Mouse (Mus musculus): ENCODE data around the gene Ccz1. TPM values are rescaled to one million over a fixed set of nuclear protein-coding genes. Genes with fewer than 3 reads are reported as not detected.

Gene Ccz1
- polyA plus RNA-seq, 2 experiments = 48.2 to 77.1 TPM

DNA sequence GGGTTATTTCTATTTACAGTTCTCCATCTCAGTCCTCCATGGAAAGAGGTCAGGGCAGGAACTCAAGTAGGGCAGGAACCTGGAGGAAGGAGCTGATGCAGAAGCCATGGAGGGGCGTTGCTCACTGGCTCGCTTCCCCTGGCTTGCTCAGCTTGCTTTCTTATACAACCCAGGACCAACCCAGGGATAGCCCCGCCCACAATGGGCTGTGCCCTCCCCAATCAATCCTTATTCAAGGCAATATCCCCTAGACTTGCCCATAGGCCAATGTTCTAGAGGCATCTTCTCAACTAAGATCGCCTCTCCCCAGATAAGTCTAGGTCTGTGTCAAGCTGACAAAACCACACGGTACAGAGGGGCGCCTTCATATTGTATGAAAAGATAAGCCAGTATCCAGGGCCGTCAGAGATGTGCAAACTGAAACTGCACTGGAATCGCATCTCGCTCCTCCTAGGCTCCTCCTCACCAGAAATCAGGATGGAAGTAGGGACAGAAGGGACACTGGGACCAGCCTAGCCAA lies 24.5 kb upstream of the Ccz1 start:
- no peaks in the 10 kb centered on the region for H3K36me3 ChIP-seq (ENCODE audit: control insufficient read depth, insufficient read depth, low read length)
- no peak overlapping the region for H3K4me2 ChIP-seq (replicated peaks; ENCODE audit: low read depth, low read length, severe bottlenecking)
- no peaks in the 10 kb centered on the region for H3K27me3 ChIP-seq (ENCODE audit: control insufficient read depth, insufficient read depth, low read length)
- WGBS = 76% methylated on average over 9 of the region's 9 CpGs
- no peak overlapping the region for H3K27ac ChIP-seq (replicated peaks; ENCODE audit: low read depth, low read length)
- ATAC-seq (ENCODE audit: low FRiP score, low read depth) (no peak), DNase-seq (ENCODE audit: low spot score) (no peak)
- no peak overlapping the region for H3K4me3 ChIP-seq (replicated peaks; ENCODE audit: low read length)
- H3K9me3 ChIP-seq (ENCODE audit: control insufficient read depth, low read length) = no peaks in the 10 kb centered on the region
- no peak overlapping the region for H3K9ac ChIP-seq (ENCODE audit: low read depth, low read length, severe bottlenecking)
- TF ChIP-seq POLR2A (IDR thresholded peaks at IDR 0.05; ENCODE audit: borderline replicate concordance, extremely low read depth, insufficient read depth, insufficient read length) = no peak
- H3K4me1 ChIP-seq (ENCODE audit: control insufficient read depth, insufficient read depth, low read length) = no peaks in the 10 kb centered on the region

DNA sequence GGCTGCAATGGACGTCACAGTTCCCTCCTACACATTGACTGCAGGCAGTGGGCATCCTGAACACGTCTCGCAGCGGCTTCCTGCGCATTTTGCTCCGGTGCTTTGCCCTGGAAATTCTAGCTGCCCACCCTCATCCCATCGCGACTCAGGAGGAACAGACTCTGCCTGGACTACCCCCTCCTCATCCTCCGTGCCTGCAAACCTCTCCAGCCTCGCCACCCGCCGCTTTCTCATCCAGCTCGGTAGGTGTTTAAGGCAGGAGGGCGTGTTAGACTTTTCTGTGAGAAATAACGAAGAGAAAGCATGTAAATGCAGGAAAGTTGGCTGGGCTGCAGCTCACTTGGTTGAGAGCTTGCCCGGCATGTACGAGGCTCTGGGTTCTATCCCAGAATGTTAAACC lies 22.3 kb upstream of the Ccz1 start:
- WGBS = 55% methylated on average over 17 of the region's 17 CpGs
- H3K9me3 ChIP-seq (ENCODE audit: control insufficient read depth, low read length) = no peaks in the 10 kb centered on the region
- H3K27me3 ChIP-seq (ENCODE audit: control insufficient read depth, insufficient read depth, low read length) = no peaks in the 10 kb centered on the region
- H3K36me3 ChIP-seq (ENCODE audit: control insufficient read depth, insufficient read depth, low read length) = no peaks in the 10 kb centered on the region
- no peak for TF ChIP-seq POLR2A (IDR thresholded peaks at IDR 0.05; ENCODE audit: borderline replicate concordance, extremely low read depth, insufficient read depth, insufficient read length)
- no peak for ATAC-seq (ENCODE audit: low FRiP score, low read depth)
- H3K4me1 ChIP-seq (ENCODE audit: control insufficient read depth, insufficient read depth, low read length) = no peaks in the 10 kb centered on the region
- H3K27ac ChIP-seq (replicated peaks; ENCODE audit: low read depth, low read length) = no peak overlapping the region
- H3K9ac ChIP-seq (ENCODE audit: low read depth, low read length, severe bottlenecking) = no peak overlapping the region
- no peak overlapping the region for H3K4me3 ChIP-seq (replicated peaks; ENCODE audit: low read length)
- no peak overlapping the region for H3K4me2 ChIP-seq (replicated peaks; ENCODE audit: low read depth, low read length, severe bottlenecking)
- no peak for DNase-seq (ENCODE audit: low spot score)

- Histone ChIP-seq H3K4me3 (replicated peaks; ENCODE audit: low read length) (no peak overlapping the region), H3K4me1 (ENCODE audit: control insufficient read depth, insufficient read depth, low read length) (no peaks in the 10 kb centered on the region), H3K36me3 (ENCODE audit: control insufficient read depth, insufficient read depth, low read length) (no peaks in the 10 kb centered on the region), H3K27ac (replicated peaks; ENCODE audit: low read depth, low read length) (no peak overlapping the region), H3K9ac (ENCODE audit: low read depth, low read length, severe bottlenecking) (no peak overlapping the region), H3K9me3 (ENCODE audit: control insufficient read depth, low read length) (no peaks in the 10 kb centered on the region), H3K27me3 (ENCODE audit: control insufficient read depth, insufficient read depth, low read length) (no peaks in the 10 kb centered on the region), H3K4me2 (replicated peaks; ENCODE audit: low read depth, low read length, severe bottlenecking) (no peak overlapping the region)
- TF ChIP-seq POLR2A (IDR thresholded peaks at IDR 0.05; ENCODE audit: borderline replicate concordance, extremely low read depth, insufficient read depth, insufficient read length) = no peak
- DNase-seq (ENCODE audit: low spot score) = no peak
- 76% methylated on average over 7 of the region's 7 CpGs for WGBS
- no peak for ATAC-seq (ENCODE audit: low FRiP score, low read depth)
Observed at GRCm38 (mm10) chr5:144034567-144034966, 19.9 kb upstream of the Ccz1 start.

DNA sequence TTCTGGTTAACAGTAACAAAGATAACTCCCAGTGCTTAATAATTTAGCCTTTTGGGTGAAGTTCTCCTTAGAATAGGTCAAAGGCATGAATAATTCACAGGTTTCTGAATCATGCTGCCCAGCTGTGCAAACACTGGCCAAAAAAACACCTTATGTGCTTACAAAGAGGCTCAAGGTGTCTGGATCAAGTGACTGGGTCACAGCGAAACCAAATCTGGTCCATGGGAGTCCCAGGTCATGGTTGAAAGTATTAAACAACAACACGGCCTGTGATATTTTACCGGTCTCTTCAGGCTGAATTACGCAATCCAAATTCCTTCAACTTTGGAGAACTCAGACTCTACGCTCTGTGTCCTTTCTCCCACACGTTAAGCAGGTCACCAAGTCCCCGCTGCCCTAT lies 17.8 kb upstream of the Ccz1 start:
- 87% methylated on average over 7 of the region's 7 CpGs for WGBS
- no peak for DNase-seq (ENCODE audit: low spot score)
- Histone ChIP-seq H3K27ac (replicated peaks; ENCODE audit: low read depth, low read length) (no peak overlapping the region), H3K4me3 (replicated peaks; ENCODE audit: low read length) (no peak overlapping the region), H3K36me3 (ENCODE audit: control insufficient read depth, insufficient read depth, low read length) (no peaks in the 10 kb centered on the region), H3K9ac (ENCODE audit: low read depth, low read length, severe bottlenecking) (no peak overlapping the region), H3K4me1 (ENCODE audit: control insufficient read depth, insufficient read depth, low read length) (no peaks in the 10 kb centered on the region), H3K27me3 (ENCODE audit: control insufficient read depth, insufficient read depth, low read length) (no peaks in the 10 kb centered on the region), H3K9me3 (ENCODE audit: control insufficient read depth, low read length) (no peaks in the 10 kb centered on the region), H3K4me2 (replicated peaks; ENCODE audit: low read depth, low read length, severe bottlenecking) (no peak overlapping the region)
- ATAC-seq (ENCODE audit: low FRiP score, low read depth) = no peak
- no peak for TF ChIP-seq POLR2A (IDR thresholded peaks at IDR 0.05; ENCODE audit: borderline replicate concordance, extremely low read depth, insufficient read depth, insufficient read length)

DNA sequence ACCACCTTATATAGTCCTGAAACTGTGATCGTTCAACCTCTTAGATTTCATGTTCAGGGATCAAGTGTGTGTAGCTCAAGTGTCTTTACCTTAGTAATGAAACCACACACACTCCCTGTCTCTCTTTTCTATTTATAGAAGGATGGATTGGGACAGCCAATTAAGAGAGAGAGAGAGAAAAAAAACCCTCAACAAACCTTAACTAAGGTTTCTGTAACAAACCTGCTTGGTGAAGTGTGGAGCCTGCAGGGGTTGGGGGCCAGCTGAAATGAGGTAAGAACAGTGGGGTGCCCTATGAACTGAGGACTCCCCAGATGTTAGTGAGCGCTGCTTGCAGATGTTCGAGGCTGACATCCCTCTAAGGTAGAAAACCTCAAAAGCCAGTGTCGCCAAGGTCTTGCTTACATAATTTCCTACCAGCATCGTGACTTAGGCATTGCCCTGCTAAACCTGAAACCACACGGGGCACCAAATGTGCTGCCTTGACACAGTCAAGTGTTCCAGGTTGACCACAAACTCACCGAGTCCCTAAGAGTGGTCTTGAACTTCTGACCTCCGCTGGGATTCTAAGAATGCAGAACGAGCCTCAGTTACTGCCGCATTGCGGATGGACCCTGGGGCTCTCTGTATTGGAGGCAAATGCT lies 12.1 kb upstream of the Ccz1 start, which contains the start of gene Ocm:
Gene Ocm (minus strand): TSS at position 51 of the 644 bp plus-strand sequence.
- H3K27me3 ChIP-seq (ENCODE audit: control insufficient read depth, insufficient read depth, low read length) = no peaks in the 10 kb centered on the region
- no peak for DNase-seq (ENCODE audit: low spot score)
- no peak for TF ChIP-seq POLR2A (IDR thresholded peaks at IDR 0.05; ENCODE audit: borderline replicate concordance, extremely low read depth, insufficient read depth, insufficient read length)

More for the DNA sequence above, 12.1 kb upstream of the Ccz1 start, which contains the start of gene Ocm:
- H3K4me1 ChIP-seq (ENCODE audit: control insufficient read depth, insufficient read depth, low read length) = no peaks in the 10 kb centered on the region
- WGBS = 53% methylated on average over 11 of the region's 11 CpGs
- ATAC-seq (ENCODE audit: low FRiP score, low read depth) = no peak
- H3K4me2 ChIP-seq (replicated peaks; ENCODE audit: low read depth, low read length, severe bottlenecking) = no peak within 1 kb of the TSS
- no peak within 1 kb of the TSS for H3K27ac ChIP-seq (replicated peaks; ENCODE audit: low read depth, low read length)
- no peak within 1 kb of the TSS for H3K9ac ChIP-seq (ENCODE audit: low read depth, low read length, severe bottlenecking)
- no peak within 1 kb of the TSS for H3K4me3 ChIP-seq (replicated peaks; ENCODE audit: low read length)
- no peaks in the 10 kb centered on the region for H3K9me3 ChIP-seq (ENCODE audit: control insufficient read depth, low read length)
- H3K36me3 ChIP-seq (ENCODE audit: control insufficient read depth, insufficient read depth, low read length) = no peaks in the 10 kb centered on the region
